Mouse (Mus musculus) stomach, postnatal 0 days (tissue): ENCODE data around the gene 9230112D13Rik.

Experiments
- CTCF ChIP-seq: IDR thresholded peaks from 2 replicates; pipeline ENCODE4 v1.5.1; 2016; ENCODE audit warnings: antibody characterized with exemption, low read depth, mild to moderate bottlenecking, moderate library complexity
- EP300 ChIP-seq: optimal IDR thresholded peaks from 2 replicates; pipeline ENCODE3; 2016; ENCODE audit warnings: antibody characterized with exemption

DNA sequence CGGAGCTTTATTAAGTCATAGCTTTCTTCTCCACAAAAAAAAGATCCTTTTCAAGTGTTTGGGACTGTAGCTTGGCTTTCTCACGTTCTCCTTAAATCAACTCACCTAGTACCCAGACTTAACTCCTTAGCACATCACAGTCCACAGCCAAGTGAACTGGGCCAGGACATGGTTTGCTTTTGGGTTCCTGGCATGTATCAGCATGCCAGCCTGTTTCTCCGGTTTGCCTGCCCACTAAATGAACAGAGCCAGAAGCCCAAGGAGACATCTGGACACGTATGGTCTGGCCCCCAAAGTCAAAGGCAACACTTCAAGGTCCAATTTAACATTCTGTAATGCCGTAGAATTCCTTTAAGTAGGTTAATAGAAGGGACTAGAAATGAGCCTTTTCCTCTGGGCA is 18.2 kb downstream of the 9230112D13Rik start:
- TF ChIP-seq EP300 (no peak), CTCF (no peak)
